In the genomic region with DNA sequence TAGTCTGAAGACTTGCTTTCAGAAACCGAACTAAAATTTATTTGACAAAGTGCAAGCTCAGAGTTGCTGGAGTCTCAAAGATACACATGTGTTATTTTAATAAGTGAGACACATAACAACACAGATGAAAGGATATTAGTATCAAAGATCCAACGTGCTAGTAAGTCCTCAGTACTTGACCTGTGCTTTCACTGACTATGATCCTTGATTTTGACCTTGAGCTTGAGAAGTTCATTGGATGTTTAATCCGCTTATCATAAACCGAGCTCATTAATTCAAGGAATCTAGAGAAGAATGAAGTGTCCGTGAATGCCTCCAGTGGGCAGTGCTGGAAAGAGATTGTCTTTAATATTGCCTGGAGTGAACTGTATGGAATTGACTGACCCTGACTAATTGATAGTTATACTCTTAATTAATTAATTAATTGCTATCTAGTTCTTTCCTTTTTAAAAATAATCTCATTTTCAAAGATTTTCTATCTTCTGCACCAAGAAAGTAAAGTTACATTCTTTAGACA, we compare ENCODE assay signal across 11 mouse cellular contexts.
"Had no signal": no experiment of that assay in that cellular context is flagged by ENCODE, and none has a peak within 500 bp of the region (broad histone marks: within the 10 kb centered on the region; RNA-seq: fewer than 3 reads in every experiment).

No protein-coding gene starts in this region.

- H3K36me3 ChIP-seq: limb, embryonic 12.5 days; liver, embryonic 13.5 days had no signal

- H3K27ac ChIP-seq: kidney, postnatal 0 days; limb, embryonic 12.5 days; liver, embryonic 13.5 days; stomach, postnatal 0 days had no signal

- H3K4me1 ChIP-seq: limb, embryonic 12.5 days; liver, embryonic 13.5 days had no signal

- ATAC-seq: liver, postnatal 0 days had no signal

- H3K9ac ChIP-seq: limb, embryonic 12.5 days; liver, embryonic 13.5 days; liver, postnatal 0 days had no signal

- DNase-seq: kidney, adult 11 months; kidney, adult 9 months; kidney, postnatal 36 days; layer of hippocampus, adult 9-11 months; layer of hippocampus, postnatal 36 days; liver; liver, embryonic 13.5 days; liver, postnatal 0 days had no signal

- H3K27me3 ChIP-seq: limb, embryonic 12.5 days; liver, embryonic 13.5 days had no signal

- H3K9me3 ChIP-seq: limb, embryonic 12.5 days; liver, embryonic 13.5 days had no signal

- H3K4me3 ChIP-seq: limb, embryonic 12.5 days; liver, embryonic 13.5 days had no signal

- H3K4me2 ChIP-seq: limb, embryonic 12.5 days; liver, embryonic 13.5 days had no signal
